Mouse (Mus musculus) neural tube, embryonic 14.5 days (tissue): ENCODE measurements around the gene Aox3. TPM values are rescaled to one million over a fixed set of nuclear protein-coding genes. Genes with fewer than 3 reads are reported as not detected.

Source experiments
- ATAC-seq: fragments of 200-750 bp; cut with Nextera tagmentation; 2 replicates; pipeline ENCODE4 v1.8.0; 2017; ENCODE audit warnings: low read depth, mild to moderate bottlenecking, moderate TSS enrichment, moderate library complexity
- H3K27ac ChIP-seq: fragments of 300-500 bp; sonication (generic); 2 replicates; pipeline ENCODE4 v1.5.1; 2014; ENCODE audit warnings: low read depth, mild to moderate bottlenecking, control low read depth, low read length, moderate library complexity, mixed read lengths
- H3K27me3 ChIP-seq: fragments of 300-500 bp; sonication (generic); 2 replicates; pipeline ENCODE4 v1.6.1; 2014; ENCODE audit warnings: low read length; ENCODE audit not compliant: control insufficient read depth, insufficient read depth
- H3K36me3 ChIP-seq: fragments of 300-500 bp; sonication (generic); 2 replicates; pipeline ENCODE4 v1.6.1; 2014; ENCODE audit warnings: low read length, mixed read lengths; ENCODE audit not compliant: control insufficient read depth, insufficient read depth
- H3K4me1 ChIP-seq: fragments of 300-500 bp; sonication (generic); 2 replicates; pipeline ENCODE4 v1.6.1; 2014; ENCODE audit warnings: low read length; ENCODE audit not compliant: control insufficient read depth, insufficient read depth
- H3K4me2 ChIP-seq: fragments of 300-500 bp; sonication (generic); 2 replicates; pipeline ENCODE4 v1.6.1; 2014; ENCODE audit warnings: mild to moderate bottlenecking, low read depth, low read length, control low read depth
- H3K4me3 ChIP-seq: fragments of 300-500 bp; sonication (generic); 2 replicates; pipeline ENCODE4 v1.5.1; 2014; ENCODE audit warnings: low read depth, low read length, control low read depth, mixed read lengths
- H3K9ac ChIP-seq: fragments of 300-500 bp; sonication (generic); replicated peaks from 2 replicates; pipeline ENCODE4 v1.6.1; 2014; ENCODE audit warnings: low read depth, mild to moderate bottlenecking, control low read depth, low read length, mixed read lengths
- H3K9me3 ChIP-seq: fragments of 300-500 bp; sonication (generic); 2 replicates; pipeline ENCODE4 v1.6.1; 2016; ENCODE audit warnings: low read length; ENCODE audit not compliant: control insufficient read depth
- WGBS: fragments of 180-500 bp; shearing (Covaris S2); extraction: QIAGEN DNeasy Blood & Tissue Kit; methylation state at CpG from one replicate; pipeline ENCODE4 v1.1.7; 2014; 5-methylcytosine and 5-hydroxymethylcytosine counted together
- polyA plus RNA-seq: library from polyadenylated mRNA; unstranded; fragments of >200 nt; fragmentation: Nextera tagmentation; extraction: Ambion mirVana; gene quantifications from 2 replicates; pipeline ENCODE4 v1.2.1, GENCODE M21; 2014

Gene Aox3
- polyA plus RNA-seq, 1 experiment from 2014 or later = 0.13 TPM

GRCm38 (mm10) chr1:58074266-58074665 is 38.7 kb upstream of the Aox3 start:
- Histone ChIP-seq H3K27ac (no peak overlapping the region), H3K4me2 (no peak overlapping the region), H3K4me1 (no peaks in the 10 kb centered on the region), H3K9me3 (no peaks in the 10 kb centered on the region), H3K36me3 (no peaks in the 10 kb centered on the region), H3K9ac (no peak overlapping the region), H3K4me3 (no peak overlapping the region), H3K27me3 (no peaks in the 10 kb centered on the region)
- 99% methylated on average over 2 of the region's 2 CpGs for WGBS
- no peak for ATAC-seq

- no peaks in the 10 kb centered on the region for H3K27me3 ChIP-seq
- no peaks in the 10 kb centered on the region for H3K9me3 ChIP-seq
- H3K4me2 ChIP-seq = no peak overlapping the region
- ATAC-seq = no peak
- no peaks in the 10 kb centered on the region for H3K36me3 ChIP-seq
- H3K4me1 ChIP-seq = no peaks in the 10 kb centered on the region
- H3K4me3 ChIP-seq = no peak overlapping the region
- H3K27ac ChIP-seq = no peak overlapping the region
- no peak overlapping the region for H3K9ac ChIP-seq
Observed at GRCm38 (mm10) chr1:58077882-58078281, 35.0 kb upstream of the Aox3 start.

- no peak overlapping the region for H3K9ac ChIP-seq
- no peak overlapping the region for H3K4me3 ChIP-seq
- no peaks in the 10 kb centered on the region for H3K36me3 ChIP-seq
- H3K27ac ChIP-seq = no peak overlapping the region
- WGBS = 92% methylated on average over 7 of the region's 7 CpGs
- no peaks in the 10 kb centered on the region for H3K4me1 ChIP-seq
- no peak for ATAC-seq
- no peaks in the 10 kb centered on the region for H3K9me3 ChIP-seq
- H3K4me2 ChIP-seq = no peak overlapping the region
- no peaks in the 10 kb centered on the region for H3K27me3 ChIP-seq
Observed at GRCm38 (mm10) chr1:58078390-58078789, 34.5 kb upstream of the Aox3 start.

GRCm38 (mm10) chr1:58079689-58080088 is 33.2 kb upstream of the Aox3 start:
- H3K27me3 ChIP-seq = no peaks in the 10 kb centered on the region
- H3K4me3 ChIP-seq = no peak overlapping the region
- no peak for ATAC-seq
- no peaks in the 10 kb centered on the region for H3K9me3 ChIP-seq
- H3K36me3 ChIP-seq = no peaks in the 10 kb centered on the region
- no peak overlapping the region for H3K9ac ChIP-seq
- WGBS = 92% methylated on average over 5 of the region's 5 CpGs
- H3K27ac ChIP-seq = no peak overlapping the region
- no peaks in the 10 kb centered on the region for H3K4me1 ChIP-seq
- H3K4me2 ChIP-seq = no peak overlapping the region

GRCm38 (mm10) chr1:58080446-58080845 is 32.5 kb upstream of the Aox3 start:
- H3K36me3 ChIP-seq = no peaks in the 10 kb centered on the region
- H3K27ac ChIP-seq = no peak overlapping the region
- ATAC-seq = no peak
- 89% methylated on average over 4 of the region's 4 CpGs for WGBS
- no peak overlapping the region for H3K4me3 ChIP-seq
- H3K9me3 ChIP-seq = no peaks in the 10 kb centered on the region
- no peak overlapping the region for H3K4me2 ChIP-seq
- no peak overlapping the region for H3K9ac ChIP-seq
- no peaks in the 10 kb centered on the region for H3K4me1 ChIP-seq
- H3K27me3 ChIP-seq = no peaks in the 10 kb centered on the region

GRCm38 (mm10) chr1:58081356-58081755 is 31.6 kb upstream of the Aox3 start:
- Histone ChIP-seq H3K4me3 (no peak overlapping the region), H3K27ac (no peak overlapping the region), H3K9ac (no peak overlapping the region), H3K36me3 (no peaks in the 10 kb centered on the region), H3K9me3 (no peaks in the 10 kb centered on the region), H3K27me3 (no peaks in the 10 kb centered on the region), H3K4me2 (no peak overlapping the region), H3K4me1 (no peaks in the 10 kb centered on the region)
- ATAC-seq = no peak
- WGBS = 90% methylated on average over 5 of the region's 5 CpGs

GRCm38 (mm10) chr1:58089316-58089715 is 23.6 kb upstream of the Aox3 start:
- Histone ChIP-seq H3K36me3 (no peaks in the 10 kb centered on the region), H3K4me3 (no peak overlapping the region), H3K27me3 (no peaks in the 10 kb centered on the region), H3K4me2 (no peak overlapping the region), H3K27ac (no peak overlapping the region), H3K9me3 (no peaks in the 10 kb centered on the region), H3K4me1 (no peaks in the 10 kb centered on the region), H3K9ac (no peak overlapping the region)
- ATAC-seq = no peak
- 68% methylated on average over 5 of the region's 5 CpGs for WGBS

- H3K9ac ChIP-seq = no peak overlapping the region
- no peaks in the 10 kb centered on the region for H3K4me1 ChIP-seq
- H3K4me2 ChIP-seq = no peak overlapping the region
- H3K36me3 ChIP-seq = no peaks in the 10 kb centered on the region
- H3K4me3 ChIP-seq = no peak overlapping the region
- 70% methylated on average over 4 of the region's 4 CpGs for WGBS
- ATAC-seq = no peak
- H3K27me3 ChIP-seq = no peaks in the 10 kb centered on the region
- no peaks in the 10 kb centered on the region for H3K9me3 ChIP-seq
- no peak overlapping the region for H3K27ac ChIP-seq
Observed at GRCm38 (mm10) chr1:58090191-58090590, 22.7 kb upstream of the Aox3 start.

GRCm38 (mm10) chr1:58091213-58091612 is 21.7 kb upstream of the Aox3 start:
- H3K9ac ChIP-seq = no peak overlapping the region

More at GRCm38 (mm10) chr1:58091213-58091612, 21.7 kb upstream of the Aox3 start:
- no peak for ATAC-seq
- no peaks in the 10 kb centered on the region for H3K36me3 ChIP-seq
- no peak overlapping the region for H3K27ac ChIP-seq
- H3K27me3 ChIP-seq = no peaks in the 10 kb centered on the region
- no peaks in the 10 kb centered on the region for H3K4me1 ChIP-seq
- H3K4me3 ChIP-seq = no peak overlapping the region
- 76% methylated on average over 3 of the region's 3 CpGs for WGBS
- H3K4me2 ChIP-seq = no peak overlapping the region
- H3K9me3 ChIP-seq = no peaks in the 10 kb centered on the region
